Mouse (Mus musculus): ENCODE measurements around the gene Usp32. TPM values are rescaled to one million over a fixed set of nuclear protein-coding genes. Genes with fewer than 3 reads are reported as not detected.

Usp32 gene
- polyA plus RNA-seq, 1 experiment from 2014 or later: 4.5 TPM

DNA sequence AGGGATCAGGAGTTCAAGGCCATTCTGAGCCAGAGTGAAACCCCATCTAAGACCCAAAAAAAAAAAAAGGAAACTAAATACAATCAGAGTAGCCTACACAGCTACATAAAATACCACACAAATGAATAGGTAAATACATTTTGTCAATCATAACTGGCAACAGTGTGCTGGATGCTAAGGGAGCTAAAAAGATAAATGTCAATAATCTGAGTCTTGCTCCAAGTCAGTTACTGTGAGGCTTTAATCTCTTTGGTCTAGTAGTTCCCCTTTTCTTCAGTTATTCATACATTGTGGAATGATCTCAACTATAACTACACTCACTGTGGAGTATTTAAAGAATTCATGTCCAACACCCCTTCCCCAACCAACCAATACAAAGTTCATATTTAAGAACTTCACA, 30.0 kb downstream of the Usp32 start:
- no peak for DNase-seq (ENCODE audit: low spot score)
- ATAC-seq: no peak
- no peak overlapping the region for H3K27ac ChIP-seq (ENCODE audit: low read length)

DNA sequence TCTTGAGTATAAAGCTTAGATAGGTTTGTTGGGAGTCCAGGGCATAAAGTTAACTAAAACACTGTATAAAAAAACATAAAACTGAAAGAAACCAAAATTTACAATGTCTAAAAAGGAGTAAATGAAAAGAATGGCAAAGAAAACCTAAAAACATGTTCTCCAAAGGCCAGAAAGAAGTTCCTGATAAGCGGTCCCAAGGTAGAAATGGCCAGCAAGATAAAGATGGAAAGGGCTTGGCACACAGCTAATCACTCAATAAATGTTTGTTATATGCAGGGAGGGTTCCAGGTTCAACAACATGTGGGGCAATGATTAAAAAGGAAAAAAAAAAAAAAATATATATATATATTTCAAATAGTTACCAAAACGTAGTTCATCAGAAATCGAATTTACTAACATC, 32.7 kb downstream of the Usp32 start:
- H3K36me3 ChIP-seq (ENCODE audit: insufficient read depth, low read length): no peaks in the 10 kb centered on the region
- DNase-seq (ENCODE audit: low spot score): no peak
- ATAC-seq: no peak
- no peak overlapping the region for H3K4me2 ChIP-seq (replicated peaks; ENCODE audit: low read depth, low read length)
- no peaks in the 10 kb centered on the region for H3K27me3 ChIP-seq (replicated peaks; ENCODE audit: insufficient read depth, low read length)
- H3K9me3 ChIP-seq (ENCODE audit: low read length): no peaks in the 10 kb centered on the region
- no peaks in the 10 kb centered on the region for H3K4me1 ChIP-seq (ENCODE audit: insufficient read depth, low read depth, low read length)
- 95% methylated on average over 3 of the region's 3 CpGs for WGBS
- H3K9ac ChIP-seq (replicated peaks; ENCODE audit: low read depth): no peak overlapping the region
- H3K4me3 ChIP-seq (ENCODE audit: low read depth, low read length): no peak overlapping the region
- no peak overlapping the region for H3K27ac ChIP-seq (ENCODE audit: low read length)
- TF ChIP-seq EP300 (IDR thresholded peaks at IDR 0.05) (no peak), CTCF (IDR thresholded peaks at IDR 0.05) (no peak)

More for the DNA sequence above, 30.0 kb downstream of the Usp32 start:
- Histone ChIP-seq H3K9ac (replicated peaks; ENCODE audit: low read depth) (no peak overlapping the region), H3K4me2 (replicated peaks; ENCODE audit: low read depth, low read length) (no peak overlapping the region), H3K9me3 (ENCODE audit: low read length) (no peaks in the 10 kb centered on the region), H3K36me3 (ENCODE audit: insufficient read depth, low read length) (no peaks in the 10 kb centered on the region), H3K4me3 (ENCODE audit: low read depth, low read length) (no peak overlapping the region), H3K27me3 (replicated peaks; ENCODE audit: insufficient read depth, low read length) (no peaks in the 10 kb centered on the region), H3K4me1 (ENCODE audit: insufficient read depth, low read depth, low read length) (no peaks in the 10 kb centered on the region)
- TF ChIP-seq CTCF (IDR thresholded peaks at IDR 0.05): no peak
- no peak for TF ChIP-seq EP300 (IDR thresholded peaks at IDR 0.05)

DNA sequence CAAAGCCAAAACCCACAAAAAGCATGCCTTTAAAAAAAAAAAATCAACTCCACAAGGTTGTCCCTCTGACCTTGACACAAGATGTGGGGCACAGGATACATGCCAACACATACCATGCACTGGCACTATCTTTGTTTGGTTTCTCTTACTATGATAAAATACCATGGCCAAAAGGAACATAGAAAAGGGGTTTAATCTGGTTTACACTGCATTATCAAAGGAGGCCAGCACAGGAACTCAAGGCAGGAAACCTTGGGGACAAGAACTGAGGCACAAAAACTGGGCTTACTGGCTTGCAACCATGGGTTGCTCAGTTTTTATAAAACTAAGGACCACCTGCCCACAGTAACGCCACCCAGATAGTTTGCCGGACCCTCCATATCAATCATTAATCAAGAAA, 34.1 kb downstream of the Usp32 start:
- TF ChIP-seq CTCF (IDR thresholded peaks at IDR 0.05) (no peak), EP300 (IDR thresholded peaks at IDR 0.05) (no peak)
- Histone ChIP-seq H3K4me1 (ENCODE audit: insufficient read depth, low read depth, low read length) (no peaks in the 10 kb centered on the region), H3K27me3 (replicated peaks; ENCODE audit: insufficient read depth, low read length) (no peaks in the 10 kb centered on the region), H3K4me2 (replicated peaks; ENCODE audit: low read depth, low read length) (no peak overlapping the region), H3K4me3 (ENCODE audit: low read depth, low read length) (no peak overlapping the region), H3K9me3 (ENCODE audit: low read length) (no peaks in the 10 kb centered on the region), H3K9ac (replicated peaks; ENCODE audit: low read depth) (no peak overlapping the region), H3K36me3 (ENCODE audit: insufficient read depth, low read length) (no peaks in the 10 kb centered on the region), H3K27ac (ENCODE audit: low read length) (no peak overlapping the region)
- DNase-seq (ENCODE audit: low spot score) (no peak), ATAC-seq (no peak)
- 89% methylated on average over 2 of the region's 2 CpGs for WGBS

DNA sequence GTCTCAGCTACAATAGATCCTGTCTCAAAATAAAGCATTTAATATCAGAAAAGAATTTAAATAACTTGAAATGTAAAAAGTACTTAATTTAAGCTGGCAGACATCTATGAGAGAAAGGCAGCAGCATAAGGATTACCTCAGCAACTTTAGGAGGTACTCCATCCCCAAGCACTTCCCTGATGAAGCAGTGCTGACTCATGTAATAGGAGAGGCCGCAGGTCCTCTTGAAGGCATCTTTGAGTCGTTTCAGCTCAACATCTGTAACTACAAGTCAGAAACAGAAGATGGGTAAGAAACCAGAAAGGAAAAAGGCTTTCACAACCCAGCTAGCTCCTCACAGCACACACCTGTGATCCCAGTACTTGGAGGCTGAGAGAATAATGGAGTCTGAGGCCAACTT, 36.2 kb downstream of the Usp32 start:
- no peak for DNase-seq (ENCODE audit: low spot score)
- TF ChIP-seq EP300 (IDR thresholded peaks at IDR 0.05) (no peak), CTCF (IDR thresholded peaks at IDR 0.05) (no peak)
- no peak overlapping the region for H3K4me2 ChIP-seq (replicated peaks; ENCODE audit: low read depth, low read length)
- no peaks in the 10 kb centered on the region for H3K27me3 ChIP-seq (replicated peaks; ENCODE audit: insufficient read depth, low read length)
- 46% methylated on average over 2 of the region's 2 CpGs for WGBS
- H3K36me3 ChIP-seq (ENCODE audit: insufficient read depth, low read length): no peaks in the 10 kb centered on the region
- H3K4me1 ChIP-seq (ENCODE audit: insufficient read depth, low read depth, low read length): no peaks in the 10 kb centered on the region
- no peak for ATAC-seq
- H3K9ac ChIP-seq (replicated peaks; ENCODE audit: low read depth): no peak overlapping the region
- H3K4me3 ChIP-seq (ENCODE audit: low read depth, low read length): no peak overlapping the region
- H3K27ac ChIP-seq (ENCODE audit: low read length): no peak overlapping the region
- no peaks in the 10 kb centered on the region for H3K9me3 ChIP-seq (ENCODE audit: low read length)

DNA sequence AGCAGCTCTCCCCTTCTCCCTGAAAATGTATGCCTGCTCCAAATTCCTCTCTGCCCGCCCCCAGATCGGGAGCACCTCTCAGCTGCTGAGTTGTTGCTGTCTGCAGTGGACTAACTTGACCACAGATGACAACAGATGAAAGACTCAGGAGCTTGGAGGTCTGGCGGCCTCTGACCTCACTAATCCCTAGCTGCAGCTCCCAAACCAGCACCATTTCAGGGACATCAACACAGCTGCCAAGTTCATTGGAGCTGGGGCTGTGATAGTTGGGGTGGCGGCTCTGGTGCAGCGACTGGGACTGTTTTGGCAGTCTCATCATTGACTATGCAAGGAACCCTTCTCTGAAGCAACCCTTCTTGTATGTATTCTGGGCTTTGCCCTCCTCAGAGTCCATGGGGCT, 44.8 kb downstream of the Usp32 start:
- no peak for DNase-seq (ENCODE audit: low spot score)
- no peak overlapping the region for H3K27ac ChIP-seq (ENCODE audit: low read length)

DNA sequence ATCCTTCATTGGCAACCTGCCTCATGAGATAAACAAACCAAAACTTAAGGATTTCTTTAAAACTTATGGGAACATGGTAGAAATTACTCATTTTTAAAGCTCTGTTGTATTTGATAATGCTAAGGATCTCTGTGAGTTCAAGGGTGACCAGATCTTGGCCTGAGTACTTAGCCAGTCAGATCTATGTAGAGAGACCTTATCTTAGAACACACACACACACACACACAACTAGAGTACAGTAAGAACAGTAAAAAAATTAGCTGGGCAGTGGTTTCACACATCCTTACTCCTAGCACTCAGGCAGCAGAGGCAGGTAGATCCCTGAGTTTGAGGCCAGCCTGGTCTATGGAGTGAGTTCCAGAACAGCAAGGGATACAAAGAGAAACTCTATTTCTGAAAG, 53.7 kb downstream of the Usp32 start:
- Histone ChIP-seq H3K9ac (replicated peaks; ENCODE audit: low read depth) (no peak overlapping the region), H3K4me2 (replicated peaks; ENCODE audit: low read depth, low read length) (no peak overlapping the region), H3K9me3 (ENCODE audit: low read length) (no peaks in the 10 kb centered on the region), H3K36me3 (ENCODE audit: insufficient read depth, low read length) (no peaks in the 10 kb centered on the region), H3K4me1 (ENCODE audit: insufficient read depth, low read depth, low read length) (no peaks in the 10 kb centered on the region), H3K4me3 (ENCODE audit: low read depth, low read length) (no peak overlapping the region), H3K27me3 (replicated peaks; ENCODE audit: insufficient read depth, low read length) (no peaks in the 10 kb centered on the region), H3K27ac (ENCODE audit: low read length) (no peak overlapping the region)
- TF ChIP-seq EP300 (IDR thresholded peaks at IDR 0.05) (no peak), CTCF (IDR thresholded peaks at IDR 0.05) (no peak)
- no peak for ATAC-seq
- DNase-seq (ENCODE audit: low spot score): no peak

More for the DNA sequence above, 44.8 kb downstream of the Usp32 start:
- Histone ChIP-seq H3K36me3 (ENCODE audit: insufficient read depth, low read length) (no peaks in the 10 kb centered on the region), H3K9me3 (ENCODE audit: low read length) (no peaks in the 10 kb centered on the region), H3K27me3 (replicated peaks; ENCODE audit: insufficient read depth, low read length) (no peaks in the 10 kb centered on the region), H3K4me3 (ENCODE audit: low read depth, low read length) (no peak overlapping the region), H3K4me2 (replicated peaks; ENCODE audit: low read depth, low read length) (no peak overlapping the region), H3K9ac (replicated peaks; ENCODE audit: low read depth) (no peak overlapping the region), H3K4me1 (ENCODE audit: insufficient read depth, low read depth, low read length) (no peaks in the 10 kb centered on the region)
- no peak for ATAC-seq
- no peak for TF ChIP-seq EP300 (IDR thresholded peaks at IDR 0.05)
- no peak for TF ChIP-seq CTCF (IDR thresholded peaks at IDR 0.05)
- WGBS: 70% methylated on average over 5 of the region's 5 CpGs

DNA sequence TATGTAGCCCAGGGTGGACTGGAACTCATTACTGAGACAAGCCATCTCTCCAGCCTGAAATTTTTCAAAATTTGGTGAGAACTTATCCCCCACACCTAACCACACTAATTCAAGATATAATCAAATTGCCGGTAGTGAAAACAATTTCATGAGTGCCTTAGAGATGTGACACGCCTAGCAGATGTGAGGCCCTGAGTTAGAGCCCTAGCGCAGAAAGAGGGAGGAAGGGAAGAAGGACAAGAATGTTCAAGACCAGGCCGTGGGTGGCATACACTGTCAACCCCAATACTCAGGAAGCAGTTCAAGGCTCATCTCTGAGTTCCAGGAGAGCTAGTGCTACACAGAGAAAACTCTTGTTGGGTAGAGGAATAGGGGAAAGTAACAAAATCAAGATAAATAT, 72.1 kb downstream of the Usp32 start:
- Histone ChIP-seq H3K9ac (replicated peaks; ENCODE audit: low read depth) (no peak overlapping the region), H3K4me1 (ENCODE audit: insufficient read depth, low read depth, low read length) (no peaks in the 10 kb centered on the region), H3K27ac (ENCODE audit: low read length) (no peak overlapping the region), H3K9me3 (ENCODE audit: low read length) (no peaks in the 10 kb centered on the region), H3K27me3 (replicated peaks; ENCODE audit: insufficient read depth, low read length) (no peaks in the 10 kb centered on the region), H3K4me3 (ENCODE audit: low read depth, low read length) (no peak overlapping the region), H3K4me2 (replicated peaks; ENCODE audit: low read depth, low read length) (no peak overlapping the region), H3K36me3 (ENCODE audit: insufficient read depth, low read length) (0 out of 2 replicates have a peak, but pooled peaks cover 3% of the 10 kb centered on the region)
- 89% methylated on average over 4 of the region's 4 CpGs for WGBS
- DNase-seq (ENCODE audit: low spot score) (no peak), ATAC-seq (no peak)
- no peak for TF ChIP-seq EP300 (IDR thresholded peaks at IDR 0.05)
